Mouse (Mus musculus) hindbrain, embryonic 16.5 days (tissue): Measurements from ENCODE around the gene Tgif1. TPM values are rescaled to one million over a fixed set of nuclear protein-coding genes. Genes with fewer than 3 reads are reported as not detected.

ENCODE experiments used
- ATAC-seq: fragments of 200-750 bp; cut with Nextera tagmentation; 2 replicates; pipeline ENCODE4 v1.8.0; 2017; ENCODE audit warnings: moderate TSS enrichment, moderate library complexity
- H3K27ac ChIP-seq: fragments of 300-500 bp; sonication (generic); 2 replicates; pipeline ENCODE4 v1.5.1; 2014; ENCODE audit warnings: low read depth, mild to moderate bottlenecking, control low read depth, low read length, moderate library complexity
- H3K27me3 ChIP-seq: fragments of 300-500 bp; sonication (generic); replicated peaks from 2 replicates; pipeline ENCODE4 v1.6.1; 2014; ENCODE audit warnings: low read length; ENCODE audit not compliant: control insufficient read depth, insufficient read depth
- H3K36me3 ChIP-seq: fragments of 300-500 bp; sonication (generic); 2 replicates; pipeline ENCODE4 v1.6.1; 2014; ENCODE audit warnings: mild to moderate bottlenecking, low read length, moderate library complexity, mixed read lengths; ENCODE audit not compliant: control insufficient read depth, insufficient read depth
- H3K4me1 ChIP-seq: fragments of 300-500 bp; sonication (generic); 2 replicates; pipeline ENCODE4 v1.6.1; 2014; ENCODE audit warnings: low read depth, low read length; ENCODE audit not compliant: control insufficient read depth, insufficient read depth
- H3K4me2 ChIP-seq: fragments of 300-500 bp; sonication (generic); 2 replicates; pipeline ENCODE4 v1.6.1; 2014; ENCODE audit warnings: mild to moderate bottlenecking, low read length, control low read depth, moderate library complexity
- H3K4me3 ChIP-seq: fragments of 300-500 bp; sonication (generic); 2 replicates; pipeline ENCODE4 v1.5.1; 2014; ENCODE audit warnings: mild to moderate bottlenecking, low read length, control low read depth, moderate library complexity
- H3K9ac ChIP-seq: fragments of 300-500 bp; sonication (generic); 2 replicates; pipeline ENCODE4 v1.6.1; 2014; ENCODE audit warnings: low read depth, mild to moderate bottlenecking, control low read depth, low read length, moderate library complexity
- H3K9me3 ChIP-seq: fragments of 300-500 bp; sonication (generic); 2 replicates; pipeline ENCODE4 v1.6.1; 2014; ENCODE audit warnings: mild to moderate bottlenecking, low read length, moderate library complexity; ENCODE audit not compliant: control insufficient read depth
- WGBS: fragments of 180-500 bp; shearing (Covaris S2); extraction: QIAGEN DNeasy Blood & Tissue Kit; methylation state at CpG from one replicate; pipeline ENCODE4 v1.1.7; 2014; 5-methylcytosine and 5-hydroxymethylcytosine counted together
- polyA plus RNA-seq: library from polyadenylated mRNA; unstranded; fragments of >200 nt; fragmentation: Nextera tagmentation; extraction: Ambion mirVana; gene quantifications from 2 replicates; pipeline ENCODE4 v1.2.1, GENCODE M21; 2015

Gene Tgif1
- polyA plus RNA-seq, 1 experiment from 2014 or later = 13.2 TPM

- no peak overlapping the region for H3K4me2 ChIP-seq
- no peak overlapping the region for H3K4me3 ChIP-seq
- 93% methylated on average over 1 of the region's 1 CpGs for WGBS
- H3K27me3 ChIP-seq = no peaks in the 10 kb centered on the region
- no peak overlapping the region for H3K27ac ChIP-seq
- no peaks in the 10 kb centered on the region for H3K9me3 ChIP-seq
- no peaks in the 10 kb centered on the region for H3K4me1 ChIP-seq
- H3K36me3 ChIP-seq = no peaks in the 10 kb centered on the region
- H3K9ac ChIP-seq = no peak overlapping the region
- ATAC-seq = no peak
Measured at GRCm38 (mm10) chr17:70807885-70808284, 45.5 kb downstream of the Tgif1 start.

- Histone ChIP-seq H3K9ac (no peak overlapping the region), H3K4me1 (no peaks in the 10 kb centered on the region), H3K27me3 (no peaks in the 10 kb centered on the region), H3K4me2 (no peak overlapping the region), H3K4me3 (no peak overlapping the region), H3K27ac (no peak overlapping the region), H3K36me3 (no peaks in the 10 kb centered on the region), H3K9me3 (no peaks in the 10 kb centered on the region)
- no peak for ATAC-seq
- 93% methylated on average over 2 of the region's 2 CpGs for WGBS
Measured at GRCm38 (mm10) chr17:70806600-70806999, 46.7 kb downstream of the Tgif1 start.

GRCm38 (mm10) chr17:70805866-70806265, 47.5 kb downstream of the Tgif1 start:
- Histone ChIP-seq H3K4me1 (no peaks in the 10 kb centered on the region), H3K27me3 (no peaks in the 10 kb centered on the region), H3K36me3 (no peaks in the 10 kb centered on the region), H3K4me2 (no peak overlapping the region), H3K27ac (no peak overlapping the region), H3K4me3 (no peak overlapping the region), H3K9ac (no peak overlapping the region), H3K9me3 (no peaks in the 10 kb centered on the region)
- 96% methylated on average over 9 of the region's 9 CpGs for WGBS
- no peak for ATAC-seq

GRCm38 (mm10) chr17:70802022-70802421, 51.3 kb downstream of the Tgif1 start:
- no peak for ATAC-seq
- H3K27ac ChIP-seq = no peak overlapping the region
- no peaks in the 10 kb centered on the region for H3K27me3 ChIP-seq
- no peak overlapping the region for H3K9ac ChIP-seq
- no peaks in the 10 kb centered on the region for H3K4me1 ChIP-seq
- H3K9me3 ChIP-seq = no peaks in the 10 kb centered on the region
- no peaks in the 10 kb centered on the region for H3K36me3 ChIP-seq
- no peak overlapping the region for H3K4me3 ChIP-seq
- WGBS = 78% methylated on average over 14 of the region's 14 CpGs
- no peak overlapping the region for H3K4me2 ChIP-seq

DNA sequence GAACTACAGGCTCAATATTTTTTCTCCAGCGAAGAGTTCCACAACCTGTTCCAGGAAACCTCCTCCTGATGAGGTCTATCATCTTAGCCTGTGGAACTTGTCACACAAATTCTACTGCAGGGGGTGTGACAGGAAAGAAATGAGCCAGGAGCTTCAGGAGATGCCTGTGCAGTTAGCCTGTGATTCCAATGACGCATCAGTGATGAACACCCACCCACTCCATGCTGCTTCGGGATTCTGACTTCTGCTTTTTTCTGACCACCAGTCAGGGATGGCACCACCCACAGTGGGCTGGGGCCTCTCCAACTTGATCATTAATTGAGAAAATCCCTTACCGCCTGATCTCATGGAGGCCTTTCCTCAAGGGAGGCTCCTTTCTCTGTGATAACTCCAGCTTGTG, 54.1 kb downstream of the Tgif1 start:
- ATAC-seq = no peak
- H3K4me3 ChIP-seq = no peak overlapping the region
- H3K36me3 ChIP-seq = no peaks in the 10 kb centered on the region
- H3K27me3 ChIP-seq = no peaks in the 10 kb centered on the region
- H3K9ac ChIP-seq = no peak overlapping the region
- 83% methylated on average over 4 of the region's 4 CpGs for WGBS
- peaks cover 7% of the 10 kb centered on the region for H3K4me1 ChIP-seq
- no peaks in the 10 kb centered on the region for H3K9me3 ChIP-seq
- no peak overlapping the region for H3K27ac ChIP-seq
- no peak overlapping the region for H3K4me2 ChIP-seq

DNA sequence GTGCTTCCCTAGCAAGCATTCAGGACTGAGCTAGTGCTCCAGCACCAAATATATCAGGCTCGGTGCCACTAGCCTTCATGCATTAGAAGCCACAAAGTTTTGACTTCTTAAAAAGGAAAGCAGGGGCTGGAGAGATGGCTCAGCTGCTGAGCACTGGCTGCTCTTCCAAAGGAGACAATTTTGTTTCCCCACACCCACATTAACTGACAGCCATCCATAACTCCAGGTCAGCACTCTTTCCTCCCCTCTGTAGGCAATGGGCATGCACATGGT, 55.6 kb downstream of the Tgif1 start:
- 82% methylated on average over 1 of the region's 1 CpGs for WGBS
- H3K9me3 ChIP-seq = no peaks in the 10 kb centered on the region
- no peak overlapping the region for H3K4me2 ChIP-seq
- peaks cover 9% of the 10 kb centered on the region for H3K4me1 ChIP-seq
- no peak overlapping the region for H3K9ac ChIP-seq
- H3K4me3 ChIP-seq = no peak overlapping the region
- H3K27me3 ChIP-seq = no peaks in the 10 kb centered on the region
- H3K36me3 ChIP-seq = no peaks in the 10 kb centered on the region
- H3K27ac ChIP-seq = no peak overlapping the region
- no peak for ATAC-seq

DNA sequence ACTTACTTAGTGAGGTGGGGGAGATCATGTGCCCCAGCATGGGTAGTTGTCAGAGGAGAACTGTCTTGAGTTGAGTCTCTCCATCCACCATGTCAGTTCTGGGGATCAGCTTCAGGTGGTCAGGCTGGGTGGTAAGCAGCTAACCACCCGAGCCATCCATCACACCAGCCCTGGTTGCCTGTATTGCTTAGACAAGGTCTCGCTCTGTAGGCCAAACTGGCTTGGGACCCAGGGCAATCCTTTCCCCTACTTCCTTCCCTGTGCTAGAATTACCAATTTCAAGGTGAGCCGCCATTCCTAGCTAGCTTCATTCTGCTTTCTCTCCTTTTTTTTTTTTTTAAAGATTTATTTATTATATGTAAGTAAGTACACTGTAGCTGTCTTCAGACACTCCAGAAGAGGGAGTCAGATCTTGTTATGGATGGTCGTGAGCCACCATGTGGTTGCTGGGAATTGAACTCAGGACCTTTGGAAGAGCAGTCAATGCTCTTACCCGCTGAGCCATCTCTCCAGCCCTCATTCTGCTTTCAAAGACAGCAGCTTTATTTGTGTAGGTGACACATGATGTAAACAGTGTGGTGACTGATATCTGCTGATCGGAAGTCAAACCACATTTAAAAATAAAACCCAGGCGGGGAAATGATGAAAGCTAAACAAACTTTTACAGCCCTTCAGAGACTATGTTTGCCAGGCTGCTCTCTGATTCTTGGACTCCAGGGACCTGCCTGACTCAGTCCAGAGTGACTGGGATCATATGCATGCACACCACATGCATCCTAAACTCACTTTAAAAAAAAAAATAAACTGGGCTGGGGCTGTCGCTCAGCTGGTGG, 56.2 kb downstream of the Tgif1 start:
- Histone ChIP-seq H3K27ac (no peak overlapping the region), H3K4me3 (no peak overlapping the region), H3K36me3 (no peaks in the 10 kb centered on the region), H3K9ac (no peak overlapping the region), H3K27me3 (no peaks in the 10 kb centered on the region), H3K9me3 (no peaks in the 10 kb centered on the region), H3K4me2 (no peak overlapping the region), H3K4me1 (peaks cover 9% of the 10 kb centered on the region)
- 83% methylated on average over 8 of the region's 8 CpGs for WGBS
- no peak for ATAC-seq

- no peak overlapping the region for H3K9ac ChIP-seq
- peaks cover 9% of the 10 kb centered on the region for H3K4me1 ChIP-seq
- no peak overlapping the region for H3K4me3 ChIP-seq
- no peak overlapping the region for H3K27ac ChIP-seq
- H3K36me3 ChIP-seq = no peaks in the 10 kb centered on the region
- H3K9me3 ChIP-seq = no peaks in the 10 kb centered on the region
- ATAC-seq = no peak
- 82% methylated on average over 4 of the region's 4 CpGs for WGBS
- H3K27me3 ChIP-seq = no peaks in the 10 kb centered on the region
- no peak overlapping the region for H3K4me2 ChIP-seq
Measured at GRCm38 (mm10) chr17:70795196-70795595, 58.1 kb downstream of the Tgif1 start.

DNA sequence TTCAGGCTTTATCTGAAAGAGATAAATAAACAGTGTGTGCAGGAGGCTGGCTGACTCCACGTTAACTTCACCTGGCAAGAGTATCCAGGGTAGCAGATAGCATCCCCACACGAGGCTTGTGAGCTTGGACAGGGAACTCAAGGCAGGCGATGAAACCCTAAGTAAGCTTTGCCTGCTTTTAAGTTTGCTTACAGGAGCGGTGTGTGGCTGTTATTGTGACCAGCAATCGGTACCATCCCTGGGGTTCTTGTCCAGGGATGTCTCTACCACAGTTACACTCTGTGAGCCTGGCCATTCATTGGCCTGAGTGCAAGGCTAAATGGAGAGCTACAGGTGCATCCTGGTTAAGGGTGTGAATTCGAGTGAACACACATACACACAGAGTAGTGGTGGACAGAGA, 58.6 kb downstream of the Tgif1 start:
- Histone ChIP-seq H3K4me3 (no peak overlapping the region), H3K4me1 (peaks cover 9% of the 10 kb centered on the region), H3K36me3 (no peaks in the 10 kb centered on the region), H3K27ac (peak overlapping the region; percentile 44; the same call in 1 of the 2 replicates), H3K9ac (no peak overlapping the region), H3K9me3 (no peaks in the 10 kb centered on the region), H3K27me3 (no peaks in the 10 kb centered on the region), H3K4me2 (no peak overlapping the region)
- 0 out of 2 replicates have a peak, but pooled peaks have one; percentile 14 for ATAC-seq
- WGBS = 48% methylated on average over 6 of the region's 6 CpGs
